Mouse (Mus musculus) testis, adult 2 months (tissue): ENCODE results near the gene Vnn1. TPM values are rescaled to one million over a fixed set of nuclear protein-coding genes. Genes with fewer than 3 reads are reported as not detected.

Source experiments
- H3K27ac ChIP-seq: fragments of 200-500 bp; 2 replicates; pipeline ENCODE4 v1.5.1; 2012; ENCODE audit warnings: low read depth, low read length; ENCODE audit not compliant: control insufficient read depth, insufficient read depth
- H3K27me3 ChIP-seq: fragments of 200-500 bp; 2 replicates; pipeline ENCODE4 v1.6.1; 2012; ENCODE audit warnings: mild to moderate bottlenecking, low read length, moderate library complexity; ENCODE audit not compliant: control insufficient read depth, insufficient read depth
- H3K36me3 ChIP-seq: fragments of 200-500 bp; 2 replicates; pipeline ENCODE4 v1.6.1; 2012; ENCODE audit warnings: mild to moderate bottlenecking, low read length; ENCODE audit not compliant: control insufficient read depth, insufficient read depth
- H3K4me1 ChIP-seq: fragments of 200-500 bp; 2 replicates; pipeline ENCODE4 v1.6.1; 2012; ENCODE audit warnings: low read length; ENCODE audit not compliant: control insufficient read depth, insufficient read depth
- H3K4me3 ChIP-seq: fragments of 200-500 bp; 2 replicates; pipeline ENCODE4 v1.5.1; 2012; ENCODE audit warnings: low read depth, mild to moderate bottlenecking, low read length, moderate library complexity, mixed read lengths; ENCODE audit not compliant: control insufficient read depth
- CTCF ChIP-seq: fragments of 200-500 bp; IDR thresholded peaks from 2 replicates; pipeline ENCODE4 v1.5.1; 2012; ENCODE audit warnings: low read depth, mild to moderate bottlenecking, inconsistent platforms, low read length, moderate library complexity; ENCODE audit not compliant: control insufficient read depth, insufficient read depth, insufficient replicate concordance
- POLR2A ChIP-seq: fragments of 200-500 bp; IDR thresholded peaks from 2 replicates; pipeline ENCODE4 v1.6.1; 2012; ENCODE audit warnings: low read depth, mild to moderate bottlenecking, inconsistent platforms, low read length, moderate library complexity; ENCODE audit not compliant: control insufficient read depth
- polyA plus RNA-seq: library from polyadenylated mRNA; depleted of rRNA; stranded (reverse); fragments of >200 nt; gene quantifications from 2 replicates; pipeline ENCODE4 v1.2.3, GENCODE M21; 2012

Gene Vnn1
- polyA plus RNA-seq, 1 experiment, result 1.1 TPM

DNA sequence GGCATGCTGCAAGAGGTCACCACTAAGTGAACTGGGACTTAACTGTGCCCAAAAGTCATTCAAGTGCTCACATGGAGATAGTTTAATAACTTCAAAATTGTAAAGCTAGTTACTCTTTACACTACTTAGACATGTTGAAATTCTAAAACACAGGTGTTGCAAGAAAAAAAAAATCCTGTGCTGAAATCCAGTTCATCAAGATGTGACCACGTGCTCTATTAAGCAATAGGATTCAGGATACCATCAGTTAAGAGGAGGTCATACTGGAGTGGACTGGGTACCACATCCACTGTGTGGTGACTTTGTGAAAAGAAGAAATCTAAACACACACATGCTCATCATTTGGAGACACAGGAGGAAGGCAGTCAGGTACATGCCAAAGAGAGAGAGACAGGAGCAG lies 1.5 kb upstream of the Vnn1 start:
- H3K27ac ChIP-seq, result no peak overlapping the region
- no peaks in the 10 kb centered on the region for H3K36me3 ChIP-seq
- H3K27me3 ChIP-seq, result no peaks in the 10 kb centered on the region
- H3K4me3 ChIP-seq, result no peak overlapping the region
- peaks cover 5% of the 10 kb centered on the region for H3K4me1 ChIP-seq
- TF ChIP-seq CTCF, result no peak
- TF ChIP-seq POLR2A, result no peak

DNA sequence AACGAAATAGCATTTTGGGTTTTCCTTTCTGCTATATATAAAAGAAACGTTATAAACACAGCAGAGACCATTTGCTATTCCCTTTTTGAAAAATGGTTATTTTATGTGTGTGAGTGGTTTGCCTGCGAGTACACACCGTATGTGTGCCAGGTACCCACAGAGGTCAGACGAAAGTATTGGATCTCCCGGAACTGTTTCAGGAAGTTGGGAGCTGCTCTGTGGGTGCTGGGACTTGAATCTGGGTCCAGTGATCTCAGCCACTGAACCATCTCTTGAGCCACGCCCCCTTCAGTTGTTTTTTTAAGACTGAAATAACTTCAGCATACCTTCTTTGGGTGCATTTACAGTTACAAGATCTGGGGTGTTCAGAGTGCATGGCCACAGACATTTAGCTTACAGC lies 888 bp downstream of the Vnn1 start:
- Histone ChIP-seq H3K27ac (no peak overlapping the region), H3K36me3 (no peaks in the 10 kb centered on the region), H3K4me3 (no peak overlapping the region), H3K4me1 (peaks cover 5% of the 10 kb centered on the region), H3K27me3 (no peaks in the 10 kb centered on the region)
- TF ChIP-seq POLR2A (no peak), CTCF (no peak)

DNA sequence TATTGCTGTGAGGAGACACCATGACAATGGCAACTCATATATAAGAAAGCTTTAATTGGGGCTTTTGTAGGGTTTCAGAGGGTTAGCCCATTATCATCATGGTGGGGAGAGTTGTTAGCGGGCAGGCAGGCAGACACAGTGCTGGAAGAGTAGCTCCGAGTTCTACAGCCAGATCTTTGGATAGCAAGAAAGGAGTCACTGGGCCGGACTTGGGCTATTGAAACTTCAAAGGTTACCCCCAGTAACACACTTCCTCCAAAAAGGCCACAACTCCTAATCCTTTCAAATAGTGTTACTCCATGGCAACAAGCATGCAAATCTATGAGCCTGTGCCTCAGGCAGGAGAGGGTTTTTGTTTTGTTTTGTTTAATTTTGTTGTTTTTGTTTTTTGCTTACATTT lies 6.6 kb downstream of the Vnn1 start:
- no peak overlapping the region for H3K27ac ChIP-seq
- no peaks in the 10 kb centered on the region for H3K36me3 ChIP-seq
- TF ChIP-seq POLR2A (no peak), CTCF (no peak)
- H3K27me3 ChIP-seq, result no peaks in the 10 kb centered on the region
- H3K4me1 ChIP-seq, result peaks cover 2% of the 10 kb centered on the region
- no peak overlapping the region for H3K4me3 ChIP-seq

DNA sequence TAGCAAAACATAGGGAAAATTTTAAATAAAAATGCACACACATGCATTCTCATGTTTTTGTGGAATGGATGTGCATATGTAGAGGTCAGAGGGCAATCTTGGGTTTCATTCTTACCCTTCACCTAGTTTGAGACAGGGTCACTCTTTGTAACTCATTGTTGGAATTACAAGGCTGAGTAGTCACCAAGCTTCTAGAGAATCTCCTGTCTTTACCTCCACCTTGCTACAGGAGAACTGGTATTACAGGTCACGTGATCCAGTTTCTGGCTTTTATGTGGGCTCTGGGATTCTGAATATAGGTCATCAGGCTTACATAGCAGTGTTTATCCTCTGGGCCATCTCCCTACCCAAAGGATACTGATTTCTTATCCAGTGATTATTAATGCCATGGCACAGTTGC lies 11.2 kb downstream of the Vnn1 start:
- TF ChIP-seq POLR2A (no peak), CTCF (no peak)
- H3K27me3 ChIP-seq, result no peaks in the 10 kb centered on the region
- H3K4me1 ChIP-seq, result peaks cover 2% of the 10 kb centered on the region
- H3K27ac ChIP-seq, result no peak overlapping the region
- no peaks in the 10 kb centered on the region for H3K36me3 ChIP-seq
- H3K4me3 ChIP-seq, result no peak overlapping the region

DNA sequence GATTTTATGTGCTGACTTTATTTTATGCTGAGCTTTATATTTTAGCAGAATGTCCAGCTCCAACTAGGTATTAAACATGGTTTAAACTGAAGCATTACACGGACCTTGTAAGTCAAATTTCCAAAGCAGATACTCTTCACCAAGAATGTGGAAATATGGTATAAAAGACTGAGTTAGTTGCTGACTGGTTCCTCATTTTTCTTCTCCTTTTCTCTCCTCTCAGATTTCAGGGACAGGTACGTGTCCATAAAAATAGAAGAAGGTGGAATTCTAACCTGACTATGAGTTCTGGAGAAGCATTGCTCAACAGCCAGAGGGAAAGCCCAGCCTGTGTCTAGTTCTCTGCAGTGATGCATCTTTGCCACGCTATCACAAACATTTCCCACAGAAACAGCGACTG lies 25.6 kb downstream of the Vnn1 start, which contains the start of gene Taar1:
TSS of gene Taar1 (plus strand) at position 301 of the 400 bp plus-strand sequence.
- H3K36me3 ChIP-seq, result no peaks in the 10 kb centered on the region
- TF ChIP-seq CTCF (no peak), POLR2A (no peak)
- H3K4me1 ChIP-seq, result no peaks in the 10 kb centered on the region
- H3K27ac ChIP-seq, result no peak within 1 kb of the TSS
- H3K27me3 ChIP-seq, result no peaks in the 10 kb centered on the region
- H3K4me3 ChIP-seq, result no peak within 1 kb of the TSS

DNA sequence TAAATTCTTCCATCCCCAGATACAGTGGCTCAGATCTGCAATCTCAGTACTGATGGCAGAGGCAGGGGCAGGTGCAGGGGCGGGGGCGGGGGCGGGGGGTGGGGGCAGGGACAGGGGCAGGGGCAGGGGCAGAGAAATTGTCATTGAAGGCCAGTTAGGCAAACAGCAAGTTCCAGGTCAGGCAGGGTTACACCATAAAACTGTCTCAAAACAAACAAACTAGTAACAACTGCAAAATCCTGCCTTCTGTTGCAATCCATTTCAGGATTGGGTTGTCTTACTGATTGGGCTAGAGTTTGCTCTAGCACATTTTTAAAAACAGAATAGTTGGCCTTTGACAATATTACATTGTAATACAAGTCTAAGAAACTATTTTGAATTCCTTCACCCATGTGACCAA lies 28.0 kb downstream of the Vnn1 start:
- H3K4me1 ChIP-seq, result no peaks in the 10 kb centered on the region
- no peak for TF ChIP-seq POLR2A
- no peak for TF ChIP-seq CTCF
- H3K27ac ChIP-seq, result no peak overlapping the region
- H3K27me3 ChIP-seq, result no peaks in the 10 kb centered on the region
- no peak overlapping the region for H3K4me3 ChIP-seq
- no peaks in the 10 kb centered on the region for H3K36me3 ChIP-seq

DNA sequence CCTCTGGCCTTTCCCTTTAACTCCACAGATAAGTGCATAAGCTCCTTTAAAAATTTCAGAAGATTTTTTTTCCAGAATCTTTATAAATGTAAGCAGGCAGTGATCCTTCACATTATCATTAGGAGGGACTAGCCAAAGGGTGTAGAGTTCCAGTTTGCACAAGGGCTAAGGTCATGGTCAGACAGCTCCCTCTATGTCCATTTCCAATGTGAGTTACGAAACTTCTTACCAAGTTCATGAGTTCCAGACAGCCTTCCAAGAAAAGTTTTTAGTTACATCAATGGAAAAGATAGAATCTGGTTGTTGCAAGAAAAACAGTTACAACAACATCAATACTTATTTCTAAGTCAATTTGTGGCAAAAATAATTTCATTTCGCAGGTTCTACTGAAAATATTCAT lies 29.5 kb downstream of the Vnn1 start:
- TF ChIP-seq POLR2A (no peak), CTCF (no peak)
- no peaks in the 10 kb centered on the region for H3K27me3 ChIP-seq

DNA sequence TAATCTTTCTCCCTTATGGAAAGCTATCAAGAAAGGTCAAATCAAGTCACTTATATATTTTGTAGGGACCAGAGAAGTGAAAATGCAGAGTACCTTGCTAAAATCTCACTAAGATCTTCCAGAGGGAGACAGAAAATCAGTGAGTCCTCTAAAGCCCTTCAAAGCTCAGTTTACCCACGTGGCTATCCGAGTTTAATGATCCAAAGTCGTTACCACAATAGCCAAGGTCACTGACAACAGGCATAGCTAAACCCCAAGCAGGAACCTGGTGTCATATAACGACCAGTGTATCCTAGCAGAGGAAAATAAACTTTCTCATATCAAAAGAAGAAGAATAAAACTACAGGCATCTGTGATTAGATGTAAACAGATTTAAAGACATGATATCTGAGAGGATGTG lies 43.1 kb downstream of the Vnn1 start:
- Histone ChIP-seq H3K4me3 (no peak overlapping the region), H3K27me3 (no peaks in the 10 kb centered on the region), H3K4me1 (peaks cover 3% of the 10 kb centered on the region; the same call in 1 of the 2 replicates), H3K36me3 (no peaks in the 10 kb centered on the region), H3K27ac (no peak overlapping the region)
- TF ChIP-seq CTCF, result no peak
- TF ChIP-seq POLR2A, result no peak

More for the DNA sequence above, 29.5 kb downstream of the Vnn1 start:
- H3K4me1 ChIP-seq, result no peaks in the 10 kb centered on the region
- H3K4me3 ChIP-seq, result no peak overlapping the region
- no peak overlapping the region for H3K27ac ChIP-seq
- H3K36me3 ChIP-seq, result no peaks in the 10 kb centered on the region
